Mouse (Mus musculus) lung, adult 2 months (tissue): Measurements from ENCODE around the gene Ptpra.

Experiments
- CTCF ChIP-seq: fragments of 200-500 bp; IDR thresholded peaks from 2 replicates; pipeline ENCODE4 v1.5.1; 2011; ENCODE audit warnings: mild to moderate bottlenecking, low read length, control low read depth; ENCODE audit not compliant: insufficient read depth
- POLR2A ChIP-seq: fragments of 200-500 bp; IDR thresholded peaks from 2 replicates; pipeline ENCODE4 v1.6.1; 2011; ENCODE audit warnings: low read depth, mild to moderate bottlenecking, control low read depth, low read length, borderline replicate concordance; ENCODE audit errors: extremely low read depth

DNA sequence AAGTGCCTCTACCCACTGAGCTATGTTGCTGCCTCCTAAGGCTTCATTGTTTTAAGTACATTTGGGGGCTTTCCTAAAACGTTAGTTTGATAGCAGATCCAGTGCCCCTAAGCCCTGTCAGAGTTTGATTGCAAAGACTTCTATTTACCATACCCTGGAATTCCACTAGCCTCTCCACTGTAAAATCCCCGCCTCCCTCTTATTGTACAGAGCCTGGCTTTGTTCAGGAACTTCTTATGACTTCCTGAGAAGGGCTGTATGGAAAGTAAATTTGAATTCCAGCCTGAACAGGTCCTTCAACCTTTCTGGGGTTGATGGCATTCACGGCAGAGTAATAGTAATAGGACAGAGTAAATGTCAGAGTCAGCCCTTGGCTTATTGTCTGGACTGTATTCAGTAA is 86.8 kb downstream of the Ptpra start:
- TF ChIP-seq CTCF (no peak), POLR2A (no peak)
